Mouse (Mus musculus) limb, embryonic 13.5 days (tissue): Measurements from ENCODE around the gene Pdcd4. TPM values are rescaled to one million over a fixed set of nuclear protein-coding genes. Genes with fewer than 3 reads are reported as not detected.

ENCODE experiments used
- ATAC-seq: fragments of 200-750 bp; cut with Nextera tagmentation; 2 replicates; pipeline ENCODE4 v1.8.0; 2017; ENCODE audit warnings: low read depth, moderate number of reproducible peaks, moderate TSS enrichment; ENCODE audit not compliant: low FRiP score
- H3K27ac ChIP-seq: fragments of 300-500 bp; sonication (generic); 2 replicates; pipeline ENCODE4 v1.5.1; 2015; ENCODE audit warnings: inconsistent platforms, mild to moderate bottlenecking, moderate library complexity
- H3K27me3 ChIP-seq: fragments of 300-500 bp; sonication (generic); 2 replicates; pipeline ENCODE4 v1.6.1; 2015; ENCODE audit warnings: mild to moderate bottlenecking, inconsistent platforms
- H3K36me3 ChIP-seq: fragments of 300-500 bp; sonication (generic); 2 replicates; pipeline ENCODE4 v1.6.1; 2015; ENCODE audit warnings: inconsistent platforms, mild to moderate bottlenecking, moderate library complexity
- H3K4me1 ChIP-seq: fragments of 300-500 bp; sonication (generic); 2 replicates; pipeline ENCODE4 v1.6.1; 2015; ENCODE audit warnings: inconsistent platforms
- H3K4me2 ChIP-seq: fragments of 300-500 bp; sonication (generic); replicated peaks from 2 replicates; pipeline ENCODE4 v1.6.1; 2015; ENCODE audit warnings: inconsistent platforms, mild to moderate bottlenecking, moderate library complexity
- H3K4me3 ChIP-seq: fragments of 300-500 bp; sonication (generic); 2 replicates; pipeline ENCODE4 v1.5.1; 2015; ENCODE audit warnings: moderate library complexity, mild to moderate bottlenecking, inconsistent platforms
- H3K9ac ChIP-seq: fragments of 300-500 bp; sonication (generic); 2 replicates; pipeline ENCODE4 v1.6.1; 2015; ENCODE audit warnings: mild to moderate bottlenecking, inconsistent platforms
- H3K9me3 ChIP-seq: fragments of 300-500 bp; sonication (generic); 2 replicates; pipeline ENCODE4 v1.6.1; 2016; ENCODE audit warnings: inconsistent platforms
- WGBS: fragments of 180-500 bp; shearing (Covaris S2); methylation state at CpG from one replicate; pipeline ENCODE4 v1.1.7; 2015; 5-methylcytosine and 5-hydroxymethylcytosine counted together
- polyA plus RNA-seq: library from polyadenylated mRNA; unstranded; fragments of >200 nt; fragmentation: Nextera tagmentation; extraction: Ambion mirVana; gene quantifications from 2 replicates; pipeline ENCODE4 v1.2.1, GENCODE M21; 2015

Gene Pdcd4
- polyA plus RNA-seq, 1 experiment from 2014 or later = 119 TPM

DNA sequence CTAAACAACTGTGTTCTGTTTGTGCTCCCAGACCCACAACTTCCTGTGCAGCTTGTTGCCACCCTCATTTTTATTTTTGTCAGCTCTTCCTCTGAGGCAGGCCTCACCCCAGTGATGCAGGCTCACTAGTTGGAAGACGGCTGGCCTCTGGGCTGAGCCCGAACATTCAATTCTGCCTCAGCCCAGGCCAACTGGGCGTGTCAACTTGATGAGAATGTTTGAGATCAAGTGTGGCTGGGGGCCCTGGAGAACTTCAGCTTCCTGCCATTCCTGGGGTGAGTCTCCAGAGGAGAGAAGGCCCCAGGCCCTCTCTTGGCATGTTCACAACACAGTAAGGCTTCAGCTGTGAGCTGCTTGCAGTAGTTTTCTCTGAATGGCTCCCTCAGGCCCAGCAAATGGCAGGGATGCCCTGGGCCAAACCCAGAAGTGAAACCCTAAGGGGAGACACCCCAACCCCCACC lies 1.7 kb downstream of the Pdcd4 start:
- no peaks in the 10 kb centered on the region for H3K36me3 ChIP-seq
- peaks cover 67% of the 10 kb centered on the region for H3K4me1 ChIP-seq
- no peak overlapping the region for H3K4me3 ChIP-seq
- 61% methylated on average over 3 of the region's 3 CpGs for WGBS
- no peak overlapping the region for H3K4me2 ChIP-seq
- no peaks in the 10 kb centered on the region for H3K27me3 ChIP-seq
- no peaks in the 10 kb centered on the region for H3K9me3 ChIP-seq
- peak overlapping the region; percentile 87; the same call in 1 of the 2 replicates for H3K27ac ChIP-seq
- no peak overlapping the region for H3K9ac ChIP-seq
- no peak for ATAC-seq

- Histone ChIP-seq H3K4me3 (no peak overlapping the region), H3K4me1 (peaks cover 69% of the 10 kb centered on the region), H3K9me3 (no peaks in the 10 kb centered on the region), H3K4me2 (peak overlapping the region; percentile 9), H3K27me3 (no peaks in the 10 kb centered on the region), H3K9ac (no peak overlapping the region), H3K27ac (peak overlapping the region; percentile 87), H3K36me3 (no peaks in the 10 kb centered on the region)
- peak; percentile 38; the same call in 1 of the 2 replicates for ATAC-seq
- 45% methylated on average over 12 of the region's 12 CpGs for WGBS
Observed at GRCm38 (mm10) chr19:53894538-53895121, 2.6 kb downstream of the Pdcd4 start.

GRCm38 (mm10) chr19:53898046-53898445 lies 6.0 kb downstream of the Pdcd4 start:
- Histone ChIP-seq H3K4me3 (no peak overlapping the region), H3K27me3 (no peaks in the 10 kb centered on the region), H3K9me3 (no peaks in the 10 kb centered on the region), H3K4me2 (no peak overlapping the region), H3K36me3 (no peaks in the 10 kb centered on the region), H3K9ac (no peak overlapping the region), H3K27ac (no peak overlapping the region), H3K4me1 (peaks cover 74% of the 10 kb centered on the region)
- no peak for ATAC-seq
- WGBS = 73% methylated on average over 5 of the region's 5 CpGs

DNA sequence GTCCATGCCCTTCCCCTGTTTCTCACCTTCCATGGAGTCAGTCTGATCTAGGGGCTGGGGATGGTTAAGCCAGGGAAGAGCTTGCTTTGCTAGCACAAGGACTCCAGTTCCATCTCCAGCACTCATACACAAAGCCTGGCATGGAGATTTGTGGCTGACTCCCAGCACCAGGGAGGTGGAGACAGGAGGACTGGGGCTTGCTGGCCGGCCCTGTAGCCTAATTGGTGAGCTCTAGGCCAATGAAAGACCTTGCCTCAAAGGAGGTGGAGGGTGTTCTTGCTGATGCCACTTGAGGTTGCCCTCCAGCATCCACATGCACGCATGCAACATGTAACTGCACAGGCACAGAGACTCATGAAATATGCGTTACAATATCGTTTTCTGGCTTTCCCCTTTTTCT lies 6.5 kb downstream of the Pdcd4 start:
- ATAC-seq = no peak
- Histone ChIP-seq H3K27ac (no peak overlapping the region), H3K36me3 (no peaks in the 10 kb centered on the region)

DNA sequence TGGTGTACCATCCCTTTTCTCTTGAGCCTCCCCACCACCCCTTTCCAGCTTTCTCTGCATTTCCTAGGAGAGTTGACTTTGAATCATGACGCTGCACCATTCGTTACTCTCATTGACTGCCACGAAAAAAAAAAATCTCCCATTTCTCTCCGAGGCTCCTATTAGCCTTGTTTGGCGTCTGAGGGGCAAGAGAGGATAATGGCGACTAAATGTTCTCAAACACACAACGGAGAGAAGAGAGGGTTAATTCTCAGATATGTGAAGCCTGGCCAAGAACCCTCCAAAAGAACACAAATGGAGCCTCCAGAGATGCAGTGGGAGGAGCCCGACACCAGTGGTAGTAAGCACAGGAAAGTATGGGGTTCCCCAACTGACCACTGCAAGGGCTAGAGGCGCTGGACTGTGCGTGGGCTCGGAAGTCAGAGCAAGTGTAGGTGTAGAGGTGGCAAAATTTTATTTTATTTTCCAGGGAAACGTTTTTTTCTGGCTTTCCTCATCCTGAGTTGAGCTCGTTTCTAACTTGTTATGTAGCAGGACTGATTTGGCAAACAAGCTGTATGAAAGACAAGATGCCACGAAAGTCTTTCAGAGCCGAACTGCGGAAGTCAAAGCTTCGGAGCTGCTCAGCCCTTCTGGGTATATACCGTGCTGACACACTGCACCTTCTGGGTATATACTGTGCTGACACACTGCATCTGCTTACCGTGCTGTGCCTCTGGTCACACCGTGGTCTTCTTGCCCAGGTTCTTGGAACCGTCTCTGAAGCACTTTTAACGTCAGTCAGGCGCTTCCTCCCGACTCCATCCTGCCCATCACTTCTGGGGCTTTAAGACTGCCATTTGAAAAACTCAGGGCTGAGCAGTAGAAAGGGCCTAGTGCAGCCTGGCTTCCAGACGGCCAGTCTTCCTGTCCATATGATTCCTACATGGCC lies 7.2 kb downstream of the Pdcd4 start:
- H3K4me2 ChIP-seq = no peak overlapping the region
- H3K27me3 ChIP-seq = no peaks in the 10 kb centered on the region
- H3K9me3 ChIP-seq = no peaks in the 10 kb centered on the region
- 0 out of 2 replicates have a peak overlapping the region, but pooled peaks have one; percentile 4 for H3K9ac ChIP-seq
- H3K4me3 ChIP-seq = no peak overlapping the region
- no peak for ATAC-seq
- 78% methylated on average over 25 of the region's 25 CpGs for WGBS
- H3K36me3 ChIP-seq = no peaks in the 10 kb centered on the region
- H3K27ac ChIP-seq = no peak overlapping the region
- peaks cover 62% of the 10 kb centered on the region for H3K4me1 ChIP-seq

More for the DNA sequence above, 6.5 kb downstream of the Pdcd4 start:
- Histone ChIP-seq H3K9me3 (no peaks in the 10 kb centered on the region), H3K9ac (no peak overlapping the region), H3K27me3 (no peaks in the 10 kb centered on the region), H3K4me3 (no peak overlapping the region), H3K4me2 (no peak overlapping the region), H3K4me1 (peaks cover 70% of the 10 kb centered on the region)
- 76% methylated on average over 4 of the region's 4 CpGs for WGBS

- no peaks in the 10 kb centered on the region for H3K9me3 ChIP-seq
- no peak overlapping the region for H3K27ac ChIP-seq
- H3K4me3 ChIP-seq = no peak overlapping the region
- H3K27me3 ChIP-seq = no peaks in the 10 kb centered on the region
- H3K9ac ChIP-seq = 0 out of 2 replicates have a peak overlapping the region, but pooled peaks have one; percentile 4
- no peak for ATAC-seq
- peaks cover 60% of the 10 kb centered on the region for H3K4me1 ChIP-seq
- H3K36me3 ChIP-seq = no peaks in the 10 kb centered on the region
- WGBS = 79% methylated on average over 14 of the region's 14 CpGs
- H3K4me2 ChIP-seq = no peak overlapping the region
Observed at GRCm38 (mm10) chr19:53899941-53900610, 8.0 kb downstream of the Pdcd4 start.

DNA sequence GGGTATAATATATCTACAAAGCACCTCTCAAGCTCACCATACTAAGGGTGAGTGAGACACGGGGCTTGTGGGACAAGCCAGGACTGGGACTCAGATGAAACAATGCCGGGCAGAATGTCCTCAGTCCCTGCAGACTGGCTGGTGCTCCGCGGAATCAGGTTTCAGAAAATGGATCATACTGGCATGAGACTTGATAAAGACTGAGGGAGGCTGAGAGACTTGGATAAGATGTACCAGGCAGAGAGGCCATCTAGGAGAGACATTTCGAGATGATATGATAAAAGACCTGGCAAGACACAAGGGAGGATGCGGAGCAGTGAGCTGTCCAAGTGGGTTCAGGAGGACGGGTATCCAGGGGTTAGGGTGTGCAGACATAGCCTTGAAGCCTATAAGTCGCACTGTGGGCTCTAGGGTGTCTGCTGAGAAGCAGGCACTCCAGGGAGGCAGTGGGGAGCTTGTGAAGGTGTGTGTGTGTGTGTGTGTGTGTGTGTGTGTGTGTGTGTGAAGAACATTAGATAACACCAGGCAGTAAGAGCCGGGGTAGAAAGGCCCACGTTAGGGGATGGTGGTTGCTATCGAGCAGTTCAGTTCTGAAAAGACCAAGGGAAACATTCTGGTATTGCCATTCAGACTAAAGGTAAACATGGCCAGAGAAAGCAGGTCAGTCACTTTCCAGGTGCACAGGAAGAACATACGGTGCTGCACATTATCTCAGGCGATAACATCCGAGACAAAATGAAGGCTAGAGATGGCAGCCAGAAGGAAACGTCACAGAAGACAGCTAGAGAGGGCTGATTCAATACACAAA lies 10.1 kb downstream of the Pdcd4 start:
- ATAC-seq = no peak
- Histone ChIP-seq H3K27ac (peak overlapping the region; percentile 85), H3K4me1 (peaks cover 62% of the 10 kb centered on the region)

DNA sequence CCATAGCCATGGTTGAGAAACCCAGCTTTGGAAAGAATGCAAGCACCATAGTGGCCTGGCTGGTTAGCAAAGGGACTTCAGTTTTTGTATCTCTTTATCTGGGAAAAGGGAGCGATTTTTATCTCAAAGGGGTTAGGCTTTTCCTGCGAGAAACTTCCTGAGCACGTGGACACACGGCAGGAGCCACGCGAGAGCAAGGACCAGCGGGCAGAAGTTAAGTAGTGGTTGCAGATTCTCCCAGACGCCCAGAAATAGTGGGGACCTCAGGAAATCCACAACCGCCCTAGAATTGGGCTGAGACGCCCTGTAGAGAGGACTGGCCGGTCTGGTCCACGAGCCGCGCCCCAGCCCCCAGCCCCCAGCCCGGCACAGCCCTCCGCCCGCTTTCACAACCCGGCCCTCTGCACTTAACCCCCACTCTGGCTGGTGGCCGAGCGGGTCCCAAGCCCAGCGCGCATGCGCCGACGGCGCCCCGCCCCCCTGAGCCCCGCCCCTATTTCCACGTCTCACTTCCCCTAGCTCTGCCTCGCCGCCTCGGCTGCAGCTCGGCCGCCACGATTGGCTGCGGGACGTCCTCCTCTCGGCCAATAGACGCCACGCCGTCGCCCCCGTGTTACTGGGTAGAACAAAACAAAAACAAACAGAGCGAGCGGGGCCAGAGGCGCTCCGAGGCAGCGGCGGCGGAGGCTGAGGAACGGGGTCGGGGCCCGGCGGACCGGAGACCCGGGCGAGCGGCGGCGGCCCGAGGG lies 10.9 kb downstream of the Pdcd4 start:
- H3K4me3 ChIP-seq = peak overlapping the region; percentile 97
- H3K4me2 ChIP-seq = peak overlapping the region; percentile 73
- H3K27ac ChIP-seq = peak overlapping the region; percentile 90
- peaks cover 60% of the 10 kb centered on the region for H3K4me1 ChIP-seq
- H3K9me3 ChIP-seq = no peaks in the 10 kb centered on the region
- peak; percentile 98 for ATAC-seq
- under 1% methylated on average over 61 of the region's 61 CpGs for WGBS
- no peaks in the 10 kb centered on the region for H3K36me3 ChIP-seq
- H3K9ac ChIP-seq = peak overlapping the region; percentile 95
- no peaks in the 10 kb centered on the region for H3K27me3 ChIP-seq

More for the DNA sequence above, 10.1 kb downstream of the Pdcd4 start:
- Histone ChIP-seq H3K9me3 (no peaks in the 10 kb centered on the region), H3K36me3 (no peaks in the 10 kb centered on the region), H3K4me2 (peak overlapping the region; percentile 73), H3K9ac (peak overlapping the region; percentile 70), H3K27me3 (no peaks in the 10 kb centered on the region), H3K4me3 (peak overlapping the region; percentile 97)
- 58% methylated on average over 15 of the region's 15 CpGs for WGBS

GRCm38 (mm10) chr19:53903507-53904321 lies 11.7 kb downstream of the Pdcd4 start:
- peak overlapping the region; percentile 97 for H3K4me3 ChIP-seq
- whole genome bisulfite sequencing = under 1% methylated on average over 66 of the region's 83 CpGs

DNA sequence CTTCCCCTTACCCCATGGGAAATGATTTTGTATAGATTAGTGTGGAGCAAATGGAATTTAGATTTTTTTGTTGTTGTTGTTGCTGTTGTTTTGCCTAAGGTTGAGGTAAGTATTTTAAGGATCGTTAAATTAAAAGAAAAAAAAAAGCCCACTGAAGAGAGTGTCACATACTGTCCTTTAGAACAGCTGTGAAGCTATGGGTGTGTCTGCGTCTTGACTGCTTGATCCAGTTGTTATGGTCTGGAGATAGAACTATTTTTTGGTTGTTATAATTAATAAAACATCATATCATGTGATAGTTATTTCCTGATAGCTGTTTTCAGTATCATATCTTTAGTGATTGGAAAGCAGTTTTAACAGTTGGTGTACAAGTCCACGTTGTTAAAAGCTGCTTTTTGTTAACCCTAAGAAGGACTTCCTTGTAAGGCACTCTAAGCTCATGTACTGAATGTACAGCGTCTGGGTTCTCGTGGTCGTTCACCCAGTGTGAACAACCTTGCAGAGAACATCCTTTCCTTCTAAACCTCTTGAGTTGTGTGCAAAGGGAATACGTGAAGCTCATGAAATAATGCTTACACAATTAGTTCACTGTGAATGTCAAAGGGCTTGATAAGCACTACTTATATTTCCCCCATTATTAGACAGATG lies 12.9 kb downstream of the Pdcd4 start:
- Histone ChIP-seq H3K36me3 (peaks cover 16% of the 10 kb centered on the region), H3K4me2 (peak overlapping the region; percentile 73), H3K27ac (no peak overlapping the region), H3K27me3 (no peaks in the 10 kb centered on the region), H3K9me3 (no peaks in the 10 kb centered on the region), H3K4me1 (peaks cover 48% of the 10 kb centered on the region), H3K4me3 (peak overlapping the region; percentile 97), H3K9ac (peak overlapping the region; percentile 15; the same call in 1 of the 2 replicates)
- ATAC-seq = no peak
- WGBS = 70% methylated on average over 7 of the region's 7 CpGs

More at GRCm38 (mm10) chr19:53903507-53904321, 11.7 kb downstream of the Pdcd4 start:
- H3K9me3 ChIP-seq = no peaks in the 10 kb centered on the region
- peak overlapping the region; percentile 73 for H3K4me2 ChIP-seq
- peak overlapping the region; percentile 95 for H3K9ac ChIP-seq
- no peaks in the 10 kb centered on the region for H3K27me3 ChIP-seq
- H3K27ac ChIP-seq = peak overlapping the region; percentile 90
- peaks cover 6% of the 10 kb centered on the region for H3K36me3 ChIP-seq
- peak; percentile 65 for ATAC-seq
- H3K4me1 ChIP-seq = peaks cover 53% of the 10 kb centered on the region
